Mouse (Mus musculus) lung, postnatal 14 days (tissue): Measurements from ENCODE around the gene Grin3b.

ENCODE experiments used
- DNase-seq: peaks from one replicate; pipeline ENCODE4 v3.0.0; 2021

Gene Grin3b

GRCm38 (mm10) chr10:79968181-79968580 lies 2.3 kb upstream of the Grin3b start:
- DNase-seq: no peak

- no peak for DNase-seq
Observed at GRCm38 (mm10) chr10:79969124-79969568, 1.4 kb upstream of the Grin3b start.

- no peak for DNase-seq
Observed at GRCm38 (mm10) chr10:79971183-79971497, 625 bp downstream of the Grin3b start.

GRCm38 (mm10) chr10:79972831-79973230 lies 2.3 kb downstream of the Grin3b start:
- peak; percentile 40 for DNase-seq

GRCm38 (mm10) chr10:79974087-79974486 lies 3.6 kb downstream of the Grin3b start:
- DNase-seq: no peak

GRCm38 (mm10) chr10:79974668-79975067 lies 4.2 kb downstream of the Grin3b start:
- DNase-seq: no peak

- no peak for DNase-seq
Observed at GRCm38 (mm10) chr10:79976071-79976721, 5.7 kb downstream of the Grin3b start.

GRCm38 (mm10) chr10:79976722-79977107 lies 6.2 kb downstream of the Grin3b start:
- DNase-seq: no peak

- no peak for DNase-seq
Observed at GRCm38 (mm10) chr10:79977324-79977723, 6.8 kb downstream of the Grin3b start.

- no peak for DNase-seq
Observed at GRCm38 (mm10) chr10:79978061-79978460, 7.5 kb downstream of the Grin3b start.

- DNase-seq: no peak
Observed at GRCm38 (mm10) chr10:79979401-79980155, 9.1 kb downstream of the Grin3b start.

- no peak for DNase-seq
Observed at GRCm38 (mm10) chr10:79983205-79983604, 12.7 kb downstream of the Grin3b start.

GRCm38 (mm10) chr10:79983670-79984069 lies 13.2 kb downstream of the Grin3b start:
- peak; percentile 56 for DNase-seq

GRCm38 (mm10) chr10:79984195-79984816 lies 13.8 kb downstream of the Grin3b start, which contains the start of gene Tmem259:
Tmem259 (minus strand) TSS chr10:79984330.
- peak; percentile 89 for DNase-seq

- peak; percentile 94 for DNase-seq
Observed at GRCm38 (mm10) chr10:79984871-79985270, 14.4 kb downstream of the Grin3b start.

- DNase-seq: peak; percentile 66
Observed at GRCm38 (mm10) chr10:79985334-79986231, 15.1 kb downstream of the Grin3b start.

- DNase-seq: peak; percentile 73
Observed at GRCm38 (mm10) chr10:79986232-79986878, 15.8 kb downstream of the Grin3b start.

GRCm38 (mm10) chr10:79986963-79987362 lies 16.4 kb downstream of the Grin3b start:
- peak; percentile 95 for DNase-seq

- peak; percentile 28 for DNase-seq
Observed at GRCm38 (mm10) chr10:79987771-79988505, 17.4 kb downstream of the Grin3b start.

GRCm38 (mm10) chr10:79988506-79989271 lies 18.2 kb downstream of the Grin3b start, which contains the start of gene Cnn2:
Cnn2 (plus strand) TSS chr10:79988584.
- DNase-seq: peak; percentile 79
